Mouse (Mus musculus): ENCODE results near the gene Shank3. TPM values are rescaled to one million over a fixed set of nuclear protein-coding genes. Genes with fewer than 3 reads are reported as not detected.

Shank3 gene
- polyA plus RNA-seq, 1 experiment from 2014 or later, result 9.9 TPM

- peaks cover 18% of the 10 kb centered on the region; the same call in 1 of the 2 replicates for H3K27me3 ChIP-seq (ENCODE audit: control insufficient read depth, insufficient read depth, low read length)
- peak overlapping the region; percentile 57 for H3K9ac ChIP-seq (replicated peaks; ENCODE audit: low read length)
- DNase-seq (peak; percentile 44), ATAC-seq (ENCODE audit: low FRiP score, low TSS enrichment) (no peak)
- peak overlapping the region; percentile 55 for H3K4me3 ChIP-seq (replicated peaks; ENCODE audit: low read depth, low read length)
- H3K36me3 ChIP-seq (ENCODE audit: control insufficient read depth, insufficient read depth, low read length), result no peaks in the 10 kb centered on the region
- 0 out of 2 replicates have a peak, but pooled peaks cover 6% of the 10 kb centered on the region for H3K4me1 ChIP-seq (ENCODE audit: control insufficient read depth, insufficient read depth, low read length)
- no peak overlapping the region for H3K27ac ChIP-seq (replicated peaks; ENCODE audit: low read depth, low read length)
- 4% methylated on average over 52 of the region's 52 CpGs for WGBS
- no peaks in the 10 kb centered on the region for H3K9me3 ChIP-seq (ENCODE audit: control insufficient read depth, low read length)
- peak overlapping the region; percentile 86 for H3K4me2 ChIP-seq (ENCODE audit: low read length)
Observed at GRCm38 (mm10) chr15:89524001-89524571, 24.7 kb downstream of the Shank3 start.

DNA sequence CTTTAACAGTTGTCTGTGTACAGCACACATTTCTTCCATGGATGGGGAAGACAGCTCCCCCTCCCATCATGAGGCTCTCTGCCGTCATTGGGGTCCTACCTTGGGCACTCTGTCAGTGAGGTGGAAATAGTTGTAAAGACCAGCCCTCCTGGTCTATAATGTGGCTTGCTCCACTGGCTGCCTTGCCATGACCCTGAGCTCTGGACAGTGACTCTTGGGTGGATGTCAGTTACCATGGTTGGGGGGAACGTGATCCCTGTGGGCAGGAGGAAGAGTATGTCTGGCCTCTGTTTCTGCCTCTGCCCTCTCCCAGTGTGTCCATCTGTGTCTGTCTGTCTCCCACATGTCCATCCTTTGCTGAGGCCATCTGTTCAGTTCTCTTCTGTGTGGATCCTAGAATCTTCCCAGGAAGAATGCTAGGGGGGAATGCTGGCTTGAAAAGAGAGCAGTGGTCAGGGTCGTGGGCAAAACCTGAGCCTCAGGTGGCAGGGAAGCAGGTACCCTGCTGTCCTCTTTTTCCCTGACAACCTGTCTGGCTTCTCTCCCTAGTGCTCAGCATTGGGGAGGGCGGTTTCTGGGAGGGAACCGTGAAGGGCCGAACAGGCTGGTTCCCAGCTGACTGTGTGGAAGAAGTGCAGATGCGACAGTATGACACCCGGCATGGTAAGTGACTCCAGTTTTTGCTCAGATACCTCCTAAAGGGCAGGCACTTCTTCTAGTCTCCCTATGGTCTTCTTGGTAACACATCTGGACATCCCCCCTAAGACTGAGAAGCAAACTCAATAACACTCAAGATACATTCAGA lies 25.4 kb downstream of the Shank3 start:
- no peaks in the 10 kb centered on the region for H3K36me3 ChIP-seq (ENCODE audit: control insufficient read depth, insufficient read depth, low read length)
- H3K9ac ChIP-seq (replicated peaks; ENCODE audit: low read length), result no peak overlapping the region
- peak overlapping the region; percentile 86 for H3K4me2 ChIP-seq (ENCODE audit: low read length)
- 69% methylated on average over 8 of the region's 8 CpGs for WGBS
- no peak overlapping the region for H3K27ac ChIP-seq (replicated peaks; ENCODE audit: low read depth, low read length)
- H3K27me3 ChIP-seq (ENCODE audit: control insufficient read depth, insufficient read depth, low read length), result peaks cover 18% of the 10 kb centered on the region; the same call in 1 of the 2 replicates
- ATAC-seq (ENCODE audit: low FRiP score, low TSS enrichment) (no peak), DNase-seq (no peak)
- H3K4me1 ChIP-seq (ENCODE audit: control insufficient read depth, insufficient read depth, low read length), result 0 out of 2 replicates have a peak, but pooled peaks cover 6% of the 10 kb centered on the region
- H3K4me3 ChIP-seq (replicated peaks; ENCODE audit: low read depth, low read length), result peak overlapping the region; percentile 55
- H3K9me3 ChIP-seq (ENCODE audit: control insufficient read depth, low read length), result no peaks in the 10 kb centered on the region

GRCm38 (mm10) chr15:89525464-89525863 lies 26.0 kb downstream of the Shank3 start:
- ATAC-seq (ENCODE audit: low FRiP score, low TSS enrichment) (no peak), DNase-seq (no peak)
- H3K9me3 ChIP-seq (ENCODE audit: control insufficient read depth, low read length), result no peaks in the 10 kb centered on the region
- 0 out of 2 replicates have a peak, but pooled peaks cover 6% of the 10 kb centered on the region for H3K4me1 ChIP-seq (ENCODE audit: control insufficient read depth, insufficient read depth, low read length)
- WGBS, result 93% methylated on average over 8 of the region's 8 CpGs
- H3K27ac ChIP-seq (replicated peaks; ENCODE audit: low read depth, low read length), result no peak overlapping the region
- H3K27me3 ChIP-seq (ENCODE audit: control insufficient read depth, insufficient read depth, low read length), result peaks cover 18% of the 10 kb centered on the region; the same call in 1 of the 2 replicates
- no peaks in the 10 kb centered on the region for H3K36me3 ChIP-seq (ENCODE audit: control insufficient read depth, insufficient read depth, low read length)
- no peak overlapping the region for H3K4me3 ChIP-seq (replicated peaks; ENCODE audit: low read depth, low read length)
- no peak overlapping the region for H3K4me2 ChIP-seq (ENCODE audit: low read length)
- H3K9ac ChIP-seq (replicated peaks; ENCODE audit: low read length), result no peak overlapping the region

DNA sequence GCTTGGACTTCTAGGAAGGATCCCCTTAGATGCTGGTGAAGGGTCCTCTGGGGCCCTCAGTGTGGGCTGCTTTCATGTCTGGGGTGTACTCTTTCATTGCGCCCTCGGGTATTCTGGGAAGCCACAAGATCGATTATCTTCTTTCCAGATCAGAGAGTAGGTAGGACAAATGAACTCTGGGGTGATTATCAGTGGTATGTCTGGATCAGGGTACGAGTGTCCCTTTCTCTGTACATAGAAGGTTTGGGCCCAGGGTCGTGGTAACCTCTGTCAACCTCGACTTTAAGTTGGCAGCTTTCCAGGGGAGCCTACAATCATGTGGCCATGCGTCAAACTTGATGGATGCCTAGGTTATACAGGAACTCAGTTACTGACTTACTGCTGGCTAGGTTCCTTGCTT lies 26.5 kb downstream of the Shank3 start:
- no peak overlapping the region for H3K9ac ChIP-seq (replicated peaks; ENCODE audit: low read length)
- no peak overlapping the region for H3K27ac ChIP-seq (replicated peaks; ENCODE audit: low read depth, low read length)
- DNase-seq (no peak), ATAC-seq (ENCODE audit: low FRiP score, low TSS enrichment) (no peak)
- H3K4me1 ChIP-seq (ENCODE audit: control insufficient read depth, insufficient read depth, low read length), result 0 out of 2 replicates have a peak, but pooled peaks cover 6% of the 10 kb centered on the region
- H3K4me2 ChIP-seq (ENCODE audit: low read length), result no peak overlapping the region
- H3K4me3 ChIP-seq (replicated peaks; ENCODE audit: low read depth, low read length), result no peak overlapping the region
- WGBS, result 85% methylated on average over 7 of the region's 7 CpGs
- H3K9me3 ChIP-seq (ENCODE audit: control insufficient read depth, low read length), result no peaks in the 10 kb centered on the region
- no peaks in the 10 kb centered on the region for H3K36me3 ChIP-seq (ENCODE audit: control insufficient read depth, insufficient read depth, low read length)
- peaks cover 18% of the 10 kb centered on the region; the same call in 1 of the 2 replicates for H3K27me3 ChIP-seq (ENCODE audit: control insufficient read depth, insufficient read depth, low read length)

DNA sequence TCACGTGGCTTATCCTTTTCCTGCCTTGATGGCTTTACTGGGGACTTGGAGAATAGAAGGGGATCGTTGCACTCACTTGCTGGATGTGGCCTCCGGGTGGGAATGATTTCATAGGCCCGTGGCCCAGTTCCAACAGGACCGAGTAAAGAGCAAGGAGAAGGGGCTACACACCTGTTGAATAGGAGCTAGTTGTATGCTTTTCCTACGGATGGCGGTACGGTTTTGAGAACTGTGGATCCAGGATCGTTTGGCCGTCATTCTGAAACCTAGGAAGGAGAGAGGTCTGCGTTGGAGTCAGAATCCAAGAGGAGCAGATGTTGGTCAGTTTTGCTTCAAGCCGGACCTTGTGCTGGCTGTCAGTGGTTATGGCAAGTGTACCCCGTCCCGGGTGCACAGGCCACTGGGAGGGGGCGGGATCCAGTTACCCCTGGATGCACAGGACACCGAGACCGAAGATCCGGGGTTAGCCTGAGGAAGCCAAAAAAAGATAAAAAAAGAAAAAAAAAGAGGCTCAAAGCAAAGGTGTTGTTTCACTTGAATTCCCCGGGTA lies 27.4 kb downstream of the Shank3 start:
- H3K27me3 ChIP-seq (ENCODE audit: control insufficient read depth, insufficient read depth, low read length), result peaks cover 18% of the 10 kb centered on the region; the same call in 1 of the 2 replicates
- H3K4me2 ChIP-seq (ENCODE audit: low read length), result no peak overlapping the region
- 91% methylated on average over 19 of the region's 19 CpGs for WGBS
- ATAC-seq (ENCODE audit: low FRiP score, low TSS enrichment), result no peak
- no peaks in the 10 kb centered on the region for H3K36me3 ChIP-seq (ENCODE audit: control insufficient read depth, insufficient read depth, low read length)
- no peak for DNase-seq
- H3K4me3 ChIP-seq (replicated peaks; ENCODE audit: low read depth, low read length), result no peak overlapping the region
- no peak overlapping the region for H3K27ac ChIP-seq (replicated peaks; ENCODE audit: low read depth, low read length)
- H3K9me3 ChIP-seq (ENCODE audit: control insufficient read depth, low read length), result no peaks in the 10 kb centered on the region
- peaks cover 7% of the 10 kb centered on the region for H3K4me1 ChIP-seq (ENCODE audit: control insufficient read depth, insufficient read depth, low read length)
- no peak overlapping the region for H3K9ac ChIP-seq (replicated peaks; ENCODE audit: low read length)

DNA sequence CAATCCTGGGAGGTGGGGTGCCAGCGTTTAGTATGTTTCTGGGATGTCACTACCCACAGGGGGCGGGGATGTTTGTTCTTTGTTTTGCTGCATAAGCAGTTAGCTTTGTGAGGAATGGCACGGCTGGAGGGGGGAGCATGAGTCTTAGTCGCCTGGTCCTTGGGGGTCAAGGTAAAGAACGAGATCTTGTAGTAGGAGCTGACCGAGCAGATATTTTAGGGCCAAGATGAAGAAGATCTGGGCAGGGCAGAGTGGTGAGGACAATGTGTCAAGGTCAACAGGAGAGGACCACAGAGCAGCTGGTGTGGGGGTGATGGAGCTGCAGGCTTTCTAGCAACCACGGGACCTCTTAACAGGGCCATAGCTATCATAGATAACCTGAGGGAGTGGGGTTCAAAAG lies 28.0 kb downstream of the Shank3 start:
- Histone ChIP-seq H3K27ac (replicated peaks; ENCODE audit: low read depth, low read length) (no peak overlapping the region), H3K9ac (replicated peaks; ENCODE audit: low read length) (no peak overlapping the region), H3K4me1 (ENCODE audit: control insufficient read depth, insufficient read depth, low read length) (peaks cover 14% of the 10 kb centered on the region), H3K36me3 (ENCODE audit: control insufficient read depth, insufficient read depth, low read length) (no peaks in the 10 kb centered on the region), H3K4me3 (replicated peaks; ENCODE audit: low read depth, low read length) (no peak overlapping the region), H3K27me3 (ENCODE audit: control insufficient read depth, insufficient read depth, low read length) (peaks cover 17% of the 10 kb centered on the region; the same call in 1 of the 2 replicates), H3K4me2 (ENCODE audit: low read length) (no peak overlapping the region), H3K9me3 (ENCODE audit: control insufficient read depth, low read length) (no peaks in the 10 kb centered on the region)
- DNase-seq, result no peak
- 79% methylated on average over 7 of the region's 7 CpGs for WGBS
- ATAC-seq (ENCODE audit: low FRiP score, low TSS enrichment), result no peak

DNA sequence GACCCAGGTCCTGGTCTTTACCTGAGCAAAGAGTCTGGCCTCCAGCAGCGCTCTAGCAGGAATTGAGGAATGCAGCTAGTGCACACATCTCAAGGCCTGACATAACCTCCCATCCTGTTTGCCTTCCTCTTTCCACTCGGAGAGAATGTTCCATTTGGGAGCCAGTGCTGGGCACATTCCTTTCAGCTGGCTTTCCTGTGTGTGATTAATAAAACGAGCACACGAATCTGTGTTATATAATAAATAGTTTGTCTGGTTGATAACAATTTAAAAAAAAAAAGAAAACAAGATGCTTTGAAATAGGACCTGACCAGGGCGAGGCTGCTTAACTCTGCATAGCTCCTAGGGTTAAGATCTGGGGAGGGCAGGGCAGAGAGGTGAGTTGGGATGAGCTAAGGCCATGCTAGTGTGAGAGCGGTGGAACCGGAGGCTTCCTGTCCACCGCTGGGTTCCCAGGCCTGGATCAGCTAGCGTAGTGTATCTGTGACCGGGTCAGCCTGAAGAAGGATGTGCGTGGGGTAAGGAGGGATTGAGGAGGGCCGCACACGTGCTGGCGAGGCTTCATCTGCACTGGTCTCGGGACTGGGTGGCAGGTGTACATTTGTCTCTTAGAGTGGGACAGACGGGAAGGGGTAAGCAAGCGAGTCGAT lies 28.9 kb downstream of the Shank3 start:
- ATAC-seq (ENCODE audit: low FRiP score, low TSS enrichment), result no peak
- DNase-seq, result no peak
- WGBS, result 90% methylated on average over 18 of the region's 18 CpGs

DNA sequence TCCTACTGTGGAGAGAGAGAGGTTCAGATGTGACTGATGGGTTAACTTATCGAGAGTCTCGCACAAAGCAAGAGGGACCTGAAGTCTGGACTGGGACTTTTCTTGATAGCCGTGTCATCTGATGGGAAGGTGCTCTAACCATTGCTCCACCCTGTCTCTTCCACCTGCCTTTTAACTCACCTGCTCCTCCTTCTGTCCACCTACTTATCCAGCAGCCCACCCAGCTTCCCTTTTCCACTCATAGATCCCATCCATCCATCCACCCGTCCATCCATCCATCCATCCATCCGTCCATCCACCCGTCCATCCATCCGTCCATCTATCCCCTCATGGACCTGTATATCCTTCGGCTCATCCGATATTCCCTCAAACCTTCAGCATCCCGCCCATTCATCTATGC lies 29.5 kb downstream of the Shank3 start:
- H3K27ac ChIP-seq (replicated peaks; ENCODE audit: low read depth, low read length), result no peak overlapping the region
- no peak overlapping the region for H3K9ac ChIP-seq (replicated peaks; ENCODE audit: low read length)
- no peaks in the 10 kb centered on the region for H3K36me3 ChIP-seq (ENCODE audit: control insufficient read depth, insufficient read depth, low read length)
- ATAC-seq (ENCODE audit: low FRiP score, low TSS enrichment), result no peak
- H3K9me3 ChIP-seq (ENCODE audit: control insufficient read depth, low read length), result no peaks in the 10 kb centered on the region
- H3K4me2 ChIP-seq (ENCODE audit: low read length), result no peak overlapping the region
- H3K4me1 ChIP-seq (ENCODE audit: control insufficient read depth, insufficient read depth, low read length), result peaks cover 27% of the 10 kb centered on the region
- no peak for DNase-seq
- WGBS, result 95% methylated on average over 10 of the region's 10 CpGs
- peaks cover 7% of the 10 kb centered on the region; the same call in 1 of the 2 replicates for H3K27me3 ChIP-seq (ENCODE audit: control insufficient read depth, insufficient read depth, low read length)
- H3K4me3 ChIP-seq (replicated peaks; ENCODE audit: low read depth, low read length), result no peak overlapping the region

More for the DNA sequence above, 28.9 kb downstream of the Shank3 start:
- Histone ChIP-seq H3K4me3 (replicated peaks; ENCODE audit: low read depth, low read length) (no peak overlapping the region), H3K4me1 (ENCODE audit: control insufficient read depth, insufficient read depth, low read length) (peaks cover 21% of the 10 kb centered on the region), H3K36me3 (ENCODE audit: control insufficient read depth, insufficient read depth, low read length) (no peaks in the 10 kb centered on the region), H3K9ac (replicated peaks; ENCODE audit: low read length) (no peak overlapping the region), H3K27me3 (ENCODE audit: control insufficient read depth, insufficient read depth, low read length) (peaks cover 9% of the 10 kb centered on the region; the same call in 1 of the 2 replicates), H3K9me3 (ENCODE audit: control insufficient read depth, low read length) (no peaks in the 10 kb centered on the region), H3K4me2 (ENCODE audit: low read length) (no peak overlapping the region), H3K27ac (replicated peaks; ENCODE audit: low read depth, low read length) (no peak overlapping the region)

Measured in midbrain, embryonic 14.5 days (tissue).